Mouse (Mus musculus) midbrain, postnatal 0 days (tissue): Measurements from ENCODE around the gene Vav1. TPM values are rescaled to one million over a fixed set of nuclear protein-coding genes. Genes with fewer than 3 reads are reported as not detected.

Source experiments
- ATAC-seq: fragments of 200-750 bp; cut with Nextera tagmentation; 2 replicates; pipeline ENCODE4 v1.8.0; 2017; ENCODE audit warnings: moderate number of reproducible peaks, mild to moderate bottlenecking, moderate TSS enrichment, moderate library complexity; ENCODE audit not compliant: low FRiP score
- DNase-seq: peaks from one replicate; pipeline ENCODE4 v3.0.0-alpha.2; 2015; ENCODE audit warnings: low spot score
- H3K27ac ChIP-seq: fragments of 300-500 bp; sonication (generic); 2 replicates; pipeline ENCODE4 v1.5.1; 2014; ENCODE audit warnings: low read depth, mild to moderate bottlenecking, low read length, mixed read lengths
- H3K27me3 ChIP-seq: fragments of 300-500 bp; sonication (generic); 2 replicates; pipeline ENCODE4 v1.6.1; 2014; ENCODE audit warnings: low read length, control low read depth, mixed read lengths; ENCODE audit not compliant: insufficient read depth
- H3K36me3 ChIP-seq: fragments of 300-500 bp; sonication (generic); 2 replicates; pipeline ENCODE4 v1.6.1; 2014; ENCODE audit warnings: low read length, control low read depth, mixed read lengths; ENCODE audit not compliant: insufficient read depth
- H3K4me1 ChIP-seq: fragments of 300-500 bp; sonication (generic); 2 replicates; pipeline ENCODE4 v1.6.1; 2014; ENCODE audit warnings: mild to moderate bottlenecking, control low read depth, antibody characterized with exemption, low read length, mixed read lengths; ENCODE audit not compliant: insufficient read depth
- H3K4me2 ChIP-seq: fragments of 300-500 bp; sonication (generic); 2 replicates; pipeline ENCODE4 v1.6.1; 2014; ENCODE audit warnings: low read depth, mild to moderate bottlenecking, low read length, mixed read lengths; ENCODE audit not compliant: poor library complexity, severe bottlenecking
- H3K4me3 ChIP-seq: fragments of 300-500 bp; sonication (generic); 2 replicates; pipeline ENCODE4 v1.5.1; 2014; ENCODE audit warnings: low read depth, mild to moderate bottlenecking, low read length, moderate library complexity
- H3K9ac ChIP-seq: fragments of 300-500 bp; sonication (generic); replicated peaks from 2 replicates; pipeline ENCODE4 v1.6.1; 2014; ENCODE audit warnings: mild to moderate bottlenecking, low read length, moderate library complexity, mixed read lengths; ENCODE audit not compliant: poor library complexity, severe bottlenecking
- H3K9me3 ChIP-seq: fragments of 300-500 bp; sonication (generic); 2 replicates; pipeline ENCODE4 v1.6.1; 2016; ENCODE audit warnings: low read length, control low read depth
- CTCF ChIP-seq: IDR thresholded peaks from 2 replicates; pipeline ENCODE4 v1.5.1; 2016; ENCODE audit warnings: antibody characterized with exemption, mild to moderate bottlenecking
- WGBS: fragments of 180-500 bp; shearing (Covaris S2); extraction: QIAGEN DNeasy Blood & Tissue Kit; methylation state at CpG from one replicate; pipeline ENCODE4 v1.1.7; 2014; 5-methylcytosine and 5-hydroxymethylcytosine counted together
- polyA plus RNA-seq: library from polyadenylated mRNA; unstranded; fragments of >200 nt; fragmentation: Nextera tagmentation; extraction: Ambion mirVana; gene quantifications from 2 replicates; pipeline ENCODE4 v1.2.1, GENCODE M21; 2015
- total RNA-seq: library from RNA; depleted of rRNA; stranded (reverse); fragments of >200 nt; gene quantifications from 2 replicates; pipeline ENCODE4 v1.2.3, GENCODE M21; 2014

Gene Vav1
- total and polyA plus RNA-seq, 2 experiments from 2014 or later = 1.7 to 2.7 TPM

GRCm38 (mm10) chr17:57297040-57297439 is 18.1 kb downstream of the Vav1 start:
- no peak overlapping the region for H3K4me3 ChIP-seq
- H3K4me2 ChIP-seq = no peak overlapping the region
- no peak for TF ChIP-seq CTCF
- H3K9ac ChIP-seq = no peak overlapping the region
- 91% methylated on average over 12 of the region's 12 CpGs for WGBS
- no peaks in the 10 kb centered on the region for H3K4me1 ChIP-seq
- H3K36me3 ChIP-seq = no peaks in the 10 kb centered on the region
- H3K9me3 ChIP-seq = no peaks in the 10 kb centered on the region
- no peaks in the 10 kb centered on the region for H3K27me3 ChIP-seq
- ATAC-seq = no peak
- no peak for DNase-seq
- H3K27ac ChIP-seq = no peak overlapping the region

- Histone ChIP-seq H3K9me3 (no peaks in the 10 kb centered on the region), H3K27ac (no peak overlapping the region), H3K27me3 (no peaks in the 10 kb centered on the region), H3K9ac (no peak overlapping the region), H3K4me2 (no peak overlapping the region), H3K36me3 (no peaks in the 10 kb centered on the region), H3K4me1 (no peaks in the 10 kb centered on the region), H3K4me3 (no peak overlapping the region)
- ATAC-seq (no peak), DNase-seq (no peak)
- 68% methylated on average over 4 of the region's 4 CpGs for WGBS
- TF ChIP-seq CTCF = no peak
Observed at GRCm38 (mm10) chr17:57305593-57305992, 26.7 kb downstream of the Vav1 start.

GRCm38 (mm10) chr17:57307074-57307473 is 28.2 kb downstream of the Vav1 start:
- H3K9me3 ChIP-seq = no peaks in the 10 kb centered on the region
- no peaks in the 10 kb centered on the region for H3K36me3 ChIP-seq
- DNase-seq (no peak), ATAC-seq (no peak)
- H3K4me1 ChIP-seq = no peaks in the 10 kb centered on the region
- no peak for TF ChIP-seq CTCF
- H3K4me2 ChIP-seq = no peak overlapping the region
- H3K27ac ChIP-seq = no peak overlapping the region
- H3K4me3 ChIP-seq = no peak overlapping the region
- H3K27me3 ChIP-seq = no peaks in the 10 kb centered on the region
- H3K9ac ChIP-seq = no peak overlapping the region
- 86% methylated on average over 6 of the region's 6 CpGs for WGBS

GRCm38 (mm10) chr17:57311801-57312200 is 32.9 kb downstream of the Vav1 start:
- Histone ChIP-seq H3K27me3 (no peaks in the 10 kb centered on the region), H3K4me3 (no peak overlapping the region), H3K9me3 (no peaks in the 10 kb centered on the region), H3K4me1 (no peaks in the 10 kb centered on the region), H3K36me3 (no peaks in the 10 kb centered on the region), H3K27ac (no peak overlapping the region), H3K9ac (no peak overlapping the region), H3K4me2 (no peak overlapping the region)
- 34% methylated on average over 13 of the region's 13 CpGs for WGBS
- ATAC-seq (no peak), DNase-seq (no peak)
- TF ChIP-seq CTCF = no peak

GRCm38 (mm10) chr17:57327615-57328014 is 48.7 kb downstream of the Vav1 start:
- Histone ChIP-seq H3K9me3 (no peaks in the 10 kb centered on the region), H3K4me3 (no peak overlapping the region), H3K4me2 (no peak overlapping the region), H3K9ac (no peak overlapping the region), H3K27me3 (no peaks in the 10 kb centered on the region), H3K27ac (no peak overlapping the region), H3K4me1 (no peaks in the 10 kb centered on the region), H3K36me3 (no peaks in the 10 kb centered on the region)
- DNase-seq (peak; percentile 37), ATAC-seq (no peak)
- 67% methylated on average over 8 of the region's 8 CpGs for WGBS
- TF ChIP-seq CTCF = no peak

- Histone ChIP-seq H3K9ac (no peak overlapping the region), H3K4me3 (no peak overlapping the region), H3K4me1 (no peaks in the 10 kb centered on the region), H3K9me3 (no peaks in the 10 kb centered on the region), H3K4me2 (no peak overlapping the region), H3K36me3 (no peaks in the 10 kb centered on the region), H3K27ac (no peak overlapping the region), H3K27me3 (no peaks in the 10 kb centered on the region)
- ATAC-seq (no peak), DNase-seq (peak; percentile 12)
- TF ChIP-seq CTCF = no peak
- WGBS = 59% methylated on average over 5 of the region's 6 CpGs
Observed at GRCm38 (mm10) chr17:57328944-57329343, 50.0 kb downstream of the Vav1 start.
